Mouse (Mus musculus) heart, embryonic 16.5 days (tissue): ENCODE results near the gene Cenpu. TPM values are rescaled to one million over a fixed set of nuclear protein-coding genes. Genes with fewer than 3 reads are reported as not detected.

ENCODE experiments used
- ATAC-seq: fragments of 200-750 bp; cut with Nextera tagmentation; replicated peaks from 2 replicates; pipeline ENCODE4 v1.8.0; 2017; ENCODE audit warnings: moderate number of reproducible peaks; ENCODE audit not compliant: insufficient read depth, low FRiP score; ENCODE audit errors: extremely low read depth
- H3K27ac ChIP-seq: fragments of 300-500 bp; sonication (generic); 2 replicates; pipeline ENCODE4 v1.5.1; 2014; ENCODE audit warnings: mild to moderate bottlenecking, low read length, control low read depth, moderate library complexity
- H3K27me3 ChIP-seq: fragments of 300-500 bp; sonication (generic); 2 replicates; pipeline ENCODE4 v1.6.1; 2014; ENCODE audit warnings: low read length, mixed read lengths; ENCODE audit not compliant: control insufficient read depth, insufficient read depth
- H3K36me3 ChIP-seq: fragments of 300-500 bp; sonication (generic); 2 replicates; pipeline ENCODE4 v1.6.1; 2014; ENCODE audit not compliant: control insufficient read depth, insufficient read depth
- H3K4me1 ChIP-seq: fragments of 300-500 bp; sonication (generic); 2 replicates; pipeline ENCODE4 v1.6.1; 2014; ENCODE audit warnings: low read length, mixed read lengths; ENCODE audit not compliant: control insufficient read depth, insufficient read depth
- H3K4me2 ChIP-seq: fragments of 300-500 bp; sonication (generic); 2 replicates; pipeline ENCODE4 v1.6.1; 2014; ENCODE audit warnings: low read depth, mild to moderate bottlenecking, control low read depth, low read length
- H3K4me3 ChIP-seq: fragments of 300-500 bp; sonication (generic); 2 replicates; pipeline ENCODE4 v1.5.1; 2014; ENCODE audit warnings: mild to moderate bottlenecking, control low read depth, low read length
- H3K9ac ChIP-seq: fragments of 300-500 bp; sonication (generic); 2 replicates; pipeline ENCODE4 v1.6.1; 2014; ENCODE audit warnings: low read length, control low read depth
- H3K9me3 ChIP-seq: fragments of 300-500 bp; sonication (generic); replicated peaks from 2 replicates; pipeline ENCODE4 v1.6.1; 2016; ENCODE audit warnings: low read length; ENCODE audit not compliant: control insufficient read depth
- WGBS: fragments of 180-500 bp; shearing (Covaris S2); extraction: QIAGEN DNeasy Blood & Tissue Kit; methylation state at CpG from one replicate; pipeline ENCODE4 v1.1.7; 2014; 5-methylcytosine and 5-hydroxymethylcytosine counted together
- polyA plus RNA-seq: library from polyadenylated mRNA; unstranded; fragments of >200 nt; fragmentation: Nextera tagmentation; extraction: Ambion mirVana; gene quantifications from 2 replicates; pipeline ENCODE4 v1.2.1, GENCODE M21; 2015

Gene Cenpu
- polyA plus RNA-seq, result 9.7 and 9.9 TPM in 2 replicates

GRCm38 (mm10) chr8:46551615-46552440 is at the start of gene Cenpu:
Gene Cenpu (plus strand): TSS chr8:46552028.
- H3K4me2 ChIP-seq, result peak within 1 kb of the TSS; percentile 88
- H3K27ac ChIP-seq, result peak within 1 kb of the TSS; percentile 82
- H3K4me1 ChIP-seq, result peaks cover 13% of the 10 kb centered on the region
- peak within 1 kb of the TSS; percentile 78 for H3K9ac ChIP-seq
- peak within 1 kb of the TSS; percentile 92 for H3K4me3 ChIP-seq
- H3K9me3 ChIP-seq, result no peaks in the 10 kb centered on the region
- WGBS, result under 1% methylated on average over 50 of the region's 50 CpGs
- ATAC-seq, result peak; percentile 98
- H3K27me3 ChIP-seq, result no peaks in the 10 kb centered on the region
- H3K36me3 ChIP-seq, result 0 out of 2 replicates have a peak, but pooled peaks cover 3% of the 10 kb centered on the region

GRCm38 (mm10) chr8:46502333-46503071 is 49.3 kb upstream of the Cenpu start:
- no peaks in the 10 kb centered on the region for H3K27me3 ChIP-seq
- H3K9me3 ChIP-seq, result no peaks in the 10 kb centered on the region
- H3K27ac ChIP-seq, result no peak overlapping the region
- peaks cover 23% of the 10 kb centered on the region for H3K36me3 ChIP-seq
- 0 out of 2 replicates have a peak, but pooled peaks have one; percentile 9 for ATAC-seq
- WGBS, result 29% methylated on average over 19 of the region's 19 CpGs
- peaks cover 41% of the 10 kb centered on the region for H3K4me1 ChIP-seq
- H3K9ac ChIP-seq, result no peak overlapping the region
- peak overlapping the region; percentile 10; the same call in 1 of the 2 replicates for H3K4me2 ChIP-seq
- H3K4me3 ChIP-seq, result peak overlapping the region; percentile 2; the same call in 1 of the 2 replicates

- peaks cover 24% of the 10 kb centered on the region for H3K36me3 ChIP-seq
- no peaks in the 10 kb centered on the region for H3K27me3 ChIP-seq
- no peak overlapping the region for H3K9ac ChIP-seq
- H3K27ac ChIP-seq, result no peak overlapping the region
- H3K9me3 ChIP-seq, result no peaks in the 10 kb centered on the region
- no peak for ATAC-seq
- H3K4me3 ChIP-seq, result peak overlapping the region; percentile 2; the same call in 1 of the 2 replicates
- peaks cover 35% of the 10 kb centered on the region for H3K4me1 ChIP-seq
- WGBS, result 80% methylated on average over 12 of the region's 12 CpGs
- H3K4me2 ChIP-seq, result peak overlapping the region; percentile 10; the same call in 1 of the 2 replicates
These were observed 48.6 kb upstream of the Cenpu start for GRCm38 (mm10) chr8:46503072-46503695.

GRCm38 (mm10) chr8:46504196-46504595 is 47.6 kb upstream of the Cenpu start:
- Histone ChIP-seq H3K4me3 (no peak overlapping the region), H3K4me2 (no peak overlapping the region), H3K27ac (no peak overlapping the region), H3K9ac (no peak overlapping the region), H3K27me3 (no peaks in the 10 kb centered on the region), H3K9me3 (no peaks in the 10 kb centered on the region), H3K4me1 (peaks cover 29% of the 10 kb centered on the region), H3K36me3 (peaks cover 27% of the 10 kb centered on the region)
- 76% methylated on average over 3 of the region's 3 CpGs for WGBS
- no peak for ATAC-seq

- H3K27me3 ChIP-seq, result no peaks in the 10 kb centered on the region
- no peaks in the 10 kb centered on the region for H3K9me3 ChIP-seq
- H3K4me1 ChIP-seq, result peaks cover 6% of the 10 kb centered on the region
- peak overlapping the region; percentile 20; the same call in 1 of the 2 replicates for H3K27ac ChIP-seq
- H3K4me2 ChIP-seq, result no peak overlapping the region
- 0 out of 2 replicates have a peak, but pooled peaks have one; percentile 12 for ATAC-seq
- H3K4me3 ChIP-seq, result no peak overlapping the region
- no peak overlapping the region for H3K9ac ChIP-seq
- WGBS, result 76% methylated on average over 14 of the region's 14 CpGs
- peaks cover 46% of the 10 kb centered on the region for H3K36me3 ChIP-seq
These were observed 43.1 kb upstream of the Cenpu start for GRCm38 (mm10) chr8:46508488-46509395.

- Histone ChIP-seq H3K27ac (no peak overlapping the region), H3K36me3 (peaks cover 50% of the 10 kb centered on the region), H3K9ac (no peak overlapping the region), H3K4me3 (no peak overlapping the region), H3K27me3 (no peaks in the 10 kb centered on the region), H3K4me2 (no peak overlapping the region), H3K4me1 (peaks cover 3% of the 10 kb centered on the region), H3K9me3 (no peaks in the 10 kb centered on the region)
- ATAC-seq, result no peak
- 86% methylated on average over 3 of the region's 3 CpGs for WGBS
These were observed 42.4 kb upstream of the Cenpu start for GRCm38 (mm10) chr8:46509474-46509873.

- H3K27me3 ChIP-seq, result no peaks in the 10 kb centered on the region
- H3K4me2 ChIP-seq, result no peak overlapping the region
- no peak overlapping the region for H3K9ac ChIP-seq
- no peaks in the 10 kb centered on the region for H3K9me3 ChIP-seq
- H3K4me1 ChIP-seq, result peaks cover 3% of the 10 kb centered on the region
- H3K36me3 ChIP-seq, result peaks cover 38% of the 10 kb centered on the region
- H3K4me3 ChIP-seq, result no peak overlapping the region
- 84% methylated on average over 9 of the region's 9 CpGs for WGBS
- H3K27ac ChIP-seq, result no peak overlapping the region
- ATAC-seq, result no peak
These were observed 40.5 kb upstream of the Cenpu start for GRCm38 (mm10) chr8:46511336-46511735.

- ATAC-seq, result peak; percentile 53
- Histone ChIP-seq H3K27me3 (no peaks in the 10 kb centered on the region), H3K4me1 (peaks cover 3% of the 10 kb centered on the region), H3K36me3 (peaks cover 31% of the 10 kb centered on the region), H3K4me2 (no peak overlapping the region), H3K27ac (0 out of 2 replicates have a peak overlapping the region, but pooled peaks have one; percentile 13), H3K9me3 (no peaks in the 10 kb centered on the region), H3K4me3 (no peak overlapping the region), H3K9ac (no peak overlapping the region)
- WGBS, result 33% methylated on average over 8 of the region's 8 CpGs
These were observed 39.3 kb upstream of the Cenpu start for GRCm38 (mm10) chr8:46512538-46512937.
